ENCODE assay signal across 19 mouse cellular contexts in the genomic region with DNA sequence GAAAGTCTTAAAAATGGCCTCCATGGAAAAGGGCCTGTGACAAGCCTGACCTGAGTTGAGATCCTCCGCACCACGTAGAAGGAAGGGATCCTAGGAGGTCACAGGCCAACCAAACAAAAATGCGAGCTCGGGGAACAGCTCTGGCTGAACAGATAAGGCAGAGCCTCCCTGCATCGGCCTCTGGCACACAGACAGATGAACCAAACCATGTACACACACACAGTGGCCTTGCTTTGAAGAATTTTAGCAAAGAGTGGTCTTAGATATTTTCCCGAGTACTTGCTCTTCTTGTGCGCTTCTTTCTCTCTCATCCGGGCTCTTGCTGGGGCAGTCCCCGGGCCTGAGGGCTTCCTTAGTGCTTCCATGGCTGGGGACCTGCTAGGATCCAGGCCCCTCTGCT. TPM values are rescaled to one million over a fixed set of nuclear protein-coding genes. Genes with fewer than 3 reads are reported as not detected.
DNase-seq lines count a peak whose midpoint lies in the region; ATAC-seq and TF ChIP-seq lines count a peak whose summit lies in the region.
"Had no signal": no experiment of that assay in that cellular context is flagged by ENCODE, and none has a peak within 500 bp of the region (broad histone marks: within the 10 kb centered on the region; RNA-seq: fewer than 3 reads in every experiment).

No protein-coding gene starts in this region.

- DNase-seq in heart, postnatal 25 days (ENCODE audit: low spot score), result no peak
- DNase-seq in liver, result peak; percentile 91
- no peak for DNase-seq in spleen, adult 2 months (ENCODE audit: low read depth in 1 of 2, low spot score in 2 of 2)
- no peak for DNase-seq in lung, postnatal 10 days
- DNase-seq: adrenal gland, adult 2 months; cerebellum, adult 11 months; lung, postnatal 14 days; midbrain, embryonic 14.5 days; thymus, postnatal 4 days had no signal

- peaks cover 37% of the 10 kb centered on the region for H3K4me1 ChIP-seq in heart, embryonic 12.5 days (replicated peaks)
- H3K4me1 ChIP-seq in bone marrow, adult 2 months (ENCODE audit: control insufficient read depth, insufficient read depth, low read length), result no peaks in the 10 kb centered on the region; the same call in 1 of the 2 replicates
- H3K4me1 ChIP-seq in spleen, adult 2 months (ENCODE audit: control insufficient read depth, insufficient read depth, insufficient read length), result no peaks in the 10 kb centered on the region; the same call in 1 of the 2 replicates
- H3K4me1 ChIP-seq in intestine, embryonic 15.5 days (replicated peaks), result peaks cover 11% of the 10 kb centered on the region
- H3K4me1 ChIP-seq: forebrain, embryonic 12.5 days had no signal

- no peak for TF ChIP-seq CTCF in bone marrow, adult 2 months (IDR thresholded peaks at IDR 0.05; ENCODE audit: control insufficient read depth, insufficient read depth, low read length)
- TF ChIP-seq CTCF in spleen, adult 2 months (IDR thresholded peaks at IDR 0.05; ENCODE audit: extremely low read depth, insufficient read depth, insufficient read length, insufficient replicate concordance), result no peak

- H3K9me3 ChIP-seq in heart, embryonic 12.5 days (replicated peaks), result no peaks in the 10 kb centered on the region
- H3K9me3 ChIP-seq in intestine, embryonic 15.5 days, result no peaks in the 10 kb centered on the region
- H3K9me3 ChIP-seq: forebrain, embryonic 12.5 days had no signal

- ATAC-seq in heart, embryonic 12.5 days (ENCODE audit: insufficient number of reproducible peaks, low FRiP score), result peak; percentile 62
- ATAC-seq in granulocyte monocyte progenitor cell, adult 5-6 weeks (replicated peaks; ENCODE audit: poor library complexity, severe bottlenecking), result no peak
- ATAC-seq in intestine, embryonic 15.5 days, result no peak; the same call in 1 of the 2 replicates
- ATAC-seq: Patski had no signal

- no peak overlapping the region for H3K4me2 ChIP-seq in heart, embryonic 12.5 days
- H3K4me2 ChIP-seq in intestine, embryonic 15.5 days (replicated peaks), result no peak overlapping the region
- H3K4me2 ChIP-seq: forebrain, embryonic 12.5 days had no signal

- no peak overlapping the region for H3K4me3 ChIP-seq in heart, embryonic 12.5 days
- H3K4me3 ChIP-seq in bone marrow, adult 2 months (replicated peaks; ENCODE audit: control insufficient read depth, low read depth, low read length), result no peak overlapping the region
- H3K4me3 ChIP-seq in spleen, adult 2 months (ENCODE audit: extremely low read depth, insufficient read depth, insufficient read length), result no peak overlapping the region
- no peak overlapping the region for H3K4me3 ChIP-seq in intestine, embryonic 15.5 days (replicated peaks)
- H3K4me3 ChIP-seq: forebrain, embryonic 12.5 days had no signal

- H3K36me3 ChIP-seq in heart, embryonic 12.5 days, result peaks cover 28% of the 10 kb centered on the region
- peaks cover 7% of the 10 kb centered on the region for H3K36me3 ChIP-seq in spleen, adult 2 months (ENCODE audit: control insufficient read depth, insufficient read depth, low read length)
- H3K36me3 ChIP-seq in intestine, embryonic 15.5 days, result peaks cover 6% of the 10 kb centered on the region; the same call in 1 of the 2 replicates

- WGBS in heart, embryonic 12.5 days, result 59% methylated on average over 9 of the region's 9 CpGs
- 64% methylated on average over 9 of the region's 9 CpGs for WGBS in bone marrow, adult 2 months
- 85% methylated on average over 9 of the region's 9 CpGs for WGBS in spleen, adult 2 months
- 68% methylated on average over 9 of the region's 9 CpGs for whole genome bisulfite sequencing in intestine, embryonic 15.5 days

- H3K27me3 ChIP-seq in heart, embryonic 12.5 days (replicated peaks), result no peaks in the 10 kb centered on the region
- no peaks in the 10 kb centered on the region for H3K27me3 ChIP-seq in spleen, adult 2 months (ENCODE audit: control insufficient read depth, insufficient read depth, low read length)
- H3K27me3 ChIP-seq in intestine, embryonic 15.5 days (replicated peaks), result no peaks in the 10 kb centered on the region
- H3K27me3 ChIP-seq: forebrain, embryonic 12.5 days; Patski had no signal

- intact Hi-C loops in heart, postnatal 25 days (cut with DNase I), result no loop called here

- no peak overlapping the region for H3K9ac ChIP-seq in heart, embryonic 12.5 days
- no peak overlapping the region for H3K9ac ChIP-seq in intestine, embryonic 15.5 days
- H3K9ac ChIP-seq: forebrain, embryonic 12.5 days had no signal

- peak overlapping the region; percentile 48 for H3K27ac ChIP-seq in heart, embryonic 12.5 days (ENCODE audit: poor library complexity, severe bottlenecking)
- peak overlapping the region; percentile 89 for H3K27ac ChIP-seq in bone marrow, adult 2 months (ENCODE audit: control insufficient read depth, insufficient read depth, low read depth, low read length, poor library complexity)
- peak overlapping the region; percentile 41; the same call in 1 of the 2 replicates for H3K27ac ChIP-seq in spleen, adult 2 months (ENCODE audit: insufficient read depth, low read length)
- H3K27ac ChIP-seq in intestine, embryonic 15.5 days, result no peak overlapping the region
- H3K27ac ChIP-seq: forebrain, embryonic 12.5 days; kidney, postnatal 0 days had no signal

- TF ChIP-seq POLR2A in bone marrow, adult 2 months (IDR thresholded peaks at IDR 0.05; ENCODE audit: borderline replicate concordance, control insufficient read depth, low read depth, low read length), result no peak
- no peak for TF ChIP-seq POLR2A in spleen, adult 2 months (IDR thresholded peaks at IDR 0.05; ENCODE audit: low read depth, low read length)

RNA-seq across cellular contexts. Expression of gene Ucp3, which starts 9.6 kb away (rescaled TPM):
- 0.10 and 0.20 TPM in 2 replicates for polyA plus RNA-seq in heart, embryonic 12.5 days (2016; fragmentation: Nextera tagmentation; extraction: Ambion mirVana)
- 10 to 100 TPM; 40.6 to 49.9 TPM for total RNA-seq in heart, postnatal 25 days (2021)
- 0.77 TPM in 1 of 2 replicates, not detected in the other for polyA plus RNA-seq in bone marrow, adult 2 months (2011; ENCODE audit: insufficient read depth, insufficient read length, low replicate concordance, missing spikeins)
- polyA plus RNA-seq in spleen, adult 2 months (2012; rRNA removed), result 0.77 and 1.3 TPM in 2 replicates
- total RNA-seq in granulocyte monocyte progenitor cell, adult 5-6 weeks (2014; fragmentation: Nextera tagmentation), result not detected in 2 replicates
- total RNA-seq in granulocyte monocyte progenitor cell, adult 5-6 weeks (2017), result not detected in 2 replicates
- polyA plus RNA-seq in intestine, embryonic 15.5 days (2015; fragmentation: Nextera tagmentation; extraction: Ambion mirVana), result not detected in 2 replicates
- polyA plus RNA-seq: forebrain, embryonic 12.5 days; limb, embryonic 11.5 days; midbrain, embryonic 14.5 days; neural tube, embryonic 11.5 days had no signal

RNA-seq across cellular contexts. Expression of gene Ucp2, which starts 29.9 kb away (rescaled TPM):
- polyA plus RNA-seq in heart, embryonic 12.5 days (2016; fragmentation: Nextera tagmentation; extraction: Ambion mirVana), result 240 and 245 TPM in 2 replicates
- total RNA-seq in heart, postnatal 25 days (2021), result 100 to 1,000 TPM; 426 to 460 TPM
- 557 and 572 TPM in 2 replicates for polyA plus RNA-seq in bone marrow, adult 2 months (2011; ENCODE audit: insufficient read depth, insufficient read length, low replicate concordance, missing spikeins)
- 991 and 1,064 TPM in 2 replicates for polyA plus RNA-seq in spleen, adult 2 months (2012; rRNA removed)
- total RNA-seq in granulocyte monocyte progenitor cell, adult 5-6 weeks (2014; fragmentation: Nextera tagmentation), result 413 and 551 TPM in 2 replicates
- total RNA-seq in granulocyte monocyte progenitor cell, adult 5-6 weeks (2017), result 97.5 and 99.2 TPM in 2 replicates
- polyA plus RNA-seq in intestine, embryonic 15.5 days (2015; fragmentation: Nextera tagmentation; extraction: Ambion mirVana), result 272 and 287 TPM in 2 replicates

RNA-seq across cellular contexts. Expression of gene Dnajb13, which starts 51.6 kb away (rescaled TPM):
- 0.10 and 0.28 TPM in 2 replicates for polyA plus RNA-seq in heart, embryonic 12.5 days (2016; fragmentation: Nextera tagmentation; extraction: Ambion mirVana)
- not detected for total RNA-seq in heart, postnatal 25 days (2021)
- polyA plus RNA-seq in bone marrow, adult 2 months (2011; ENCODE audit: insufficient read depth, insufficient read length, low replicate concordance, missing spikeins), result 3.4 and 4.5 TPM in 2 replicates
- polyA plus RNA-seq in spleen, adult 2 months (2012; rRNA removed), result 2.3 and 3.8 TPM in 2 replicates
- total RNA-seq in granulocyte monocyte progenitor cell, adult 5-6 weeks (2014; fragmentation: Nextera tagmentation), result not detected in 2 replicates
- total RNA-seq in granulocyte monocyte progenitor cell, adult 5-6 weeks (2017), result not detected in 2 replicates
- 0.28 and 0.41 TPM in 2 replicates for polyA plus RNA-seq in intestine, embryonic 15.5 days (2015; fragmentation: Nextera tagmentation; extraction: Ambion mirVana)
- total RNA-seq: gastrocnemius, adult 18-20 months had no signal
